Mouse (Mus musculus): ENCODE data around the gene Man1a. TPM values are rescaled to one million over a fixed set of nuclear protein-coding genes. Genes with fewer than 3 reads are reported as not detected.

Gene Man1a
- polyA plus RNA-seq (2015; fragmentation: Illumina TruSeq; extraction: RNeasy Lipid Tissue Mini Kit (QIAGEN cat#74804); ENCODE audit: insufficient read depth, low replicate concordance): 170 TPM

DNA sequence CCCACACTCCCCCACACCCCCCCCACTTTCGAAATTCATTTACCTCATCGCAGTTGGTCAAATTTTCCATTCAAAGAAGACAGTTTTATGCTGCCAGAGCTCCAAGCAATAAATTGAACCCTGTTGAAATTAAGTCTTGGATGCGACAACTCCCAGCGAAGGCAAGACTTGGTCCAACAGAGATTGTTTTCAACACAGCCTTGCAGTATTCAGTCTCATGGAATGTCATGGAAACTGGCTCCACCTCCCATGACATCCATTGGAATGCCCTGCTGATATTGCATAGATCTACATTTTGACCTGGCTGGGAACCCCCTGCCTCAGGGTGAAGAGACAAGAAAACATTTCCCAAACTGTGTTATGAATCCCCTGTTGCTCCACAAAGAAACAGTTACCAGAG is at the start of gene Man1a:
Man1a (minus strand) TSS at position 190 of the 400 bp plus-strand sequence.

Data from spleen, adult 10 weeks (tissue).